ENCODE assay signal across 14 mouse cellular contexts in genomic region chr7:96765321-96765960, GRCm38 (mm10).
DNase-seq lines count a peak whose midpoint lies in the region; ATAC-seq lines count a peak whose summit lies in the region.
"Had no signal": no experiment of that assay in that cellular context is flagged by ENCODE, and none has a peak within 500 bp of the region (broad histone marks: within the 10 kb centered on the region; RNA-seq: fewer than 3 reads in every experiment).

No protein-coding gene starts in this region.

- WGBS in forebrain, embryonic 13.5 days = 50% methylated on average over 15 of the region's 15 CpGs
- WGBS in forebrain, embryonic 10.5 days = 84% methylated on average over 15 of the region's 15 CpGs
- 83% methylated on average over 15 of the region's 15 CpGs for WGBS in kidney, embryonic 15.5 days
- WGBS in limb, embryonic 10.5 days = 80% methylated on average over 15 of the region's 15 CpGs

- H3K4me1 ChIP-seq in forebrain, embryonic 13.5 days = peaks cover 33% of the 10 kb centered on the region
- H3K4me1 ChIP-seq in forebrain, embryonic 10.5 days = peaks cover 11% of the 10 kb centered on the region
- H3K4me1 ChIP-seq in kidney, embryonic 15.5 days = 0 out of 2 replicates have a peak, but pooled peaks cover 4% of the 10 kb centered on the region
- H3K4me1 ChIP-seq in limb, embryonic 10.5 days = peaks cover 25% of the 10 kb centered on the region

- DNase-seq in forebrain, embryonic 10.5 days (ENCODE audit: extremely low spot score, low spot score) = no peak
- peak; percentile 25 to 29 for DNase-seq in kidney, adult 8-10 months
- DNase-seq in adrenal gland, postnatal 25 days = peak; percentile 59
- no peak for DNase-seq in limb, embryonic 10.5 days (ENCODE audit: low spot score)
- DNase-seq in layer of hippocampus, postnatal 25 days (ENCODE audit: extremely low spot score in 1 of 2, low spot score in 1 of 2) = no peak
- DNase-seq: cerebellum, adult 11 months; gastrocnemius, postnatal 36 days; lung, postnatal 4 days; right cerebral cortex, adult 18-20 months had no signal

- no peak overlapping the region for H3K9ac ChIP-seq in forebrain, embryonic 13.5 days
- no peak overlapping the region for H3K9ac ChIP-seq in kidney, embryonic 15.5 days

- H3K27ac ChIP-seq in forebrain, embryonic 13.5 days = peak overlapping the region; percentile 44
- H3K27ac ChIP-seq in forebrain, embryonic 10.5 days = no peak overlapping the region
- no peak overlapping the region for H3K27ac ChIP-seq in kidney, embryonic 15.5 days
- H3K27ac ChIP-seq in limb, embryonic 10.5 days = peak overlapping the region; percentile 19; the same call in 1 of the 2 replicates
- H3K27ac ChIP-seq: kidney, postnatal 0 days had no signal

- H3K36me3 ChIP-seq in forebrain, embryonic 13.5 days (ENCODE audit: poor library complexity, severe bottlenecking) = peaks cover 28% of the 10 kb centered on the region
- peaks cover 52% of the 10 kb centered on the region for H3K36me3 ChIP-seq in forebrain, embryonic 10.5 days (replicated peaks)
- peaks cover 8% of the 10 kb centered on the region; the same call in 1 of the 2 replicates for H3K36me3 ChIP-seq in kidney, embryonic 15.5 days
- H3K36me3 ChIP-seq in limb, embryonic 10.5 days = peaks cover 60% of the 10 kb centered on the region

- ATAC-seq in forebrain, embryonic 13.5 days = peak; percentile 46
- ATAC-seq in kidney, embryonic 15.5 days (replicated peaks; ENCODE audit: low FRiP score) = no peak
- ATAC-seq in megakaryocyte-erythroid progenitor cell, adult 5-6 weeks (replicated peaks; ENCODE audit: low FRiP score, low TSS enrichment, poor library complexity, severe bottlenecking) = no peak

- H3K4me2 ChIP-seq in forebrain, embryonic 13.5 days = no peak overlapping the region
- no peak overlapping the region for H3K4me2 ChIP-seq in kidney, embryonic 15.5 days

- no peak overlapping the region for H3K4me3 ChIP-seq in forebrain, embryonic 13.5 days
- H3K4me3 ChIP-seq in forebrain, embryonic 10.5 days = no peak overlapping the region
- H3K4me3 ChIP-seq in kidney, embryonic 15.5 days (replicated peaks) = no peak overlapping the region
- no peak overlapping the region for H3K4me3 ChIP-seq in limb, embryonic 10.5 days
- H3K4me3 ChIP-seq: myocyte had no signal

- H3K9me3 ChIP-seq in forebrain, embryonic 13.5 days (replicated peaks) = peaks cover 4% of the 10 kb centered on the region; the same call in 1 of the 2 replicates
- peaks cover 10% of the 10 kb centered on the region for H3K9me3 ChIP-seq in forebrain, embryonic 10.5 days
- H3K9me3 ChIP-seq in kidney, embryonic 15.5 days (replicated peaks) = no peaks in the 10 kb centered on the region
- H3K9me3 ChIP-seq in limb, embryonic 10.5 days (replicated peaks) = no peaks in the 10 kb centered on the region

- no peaks in the 10 kb centered on the region for H3K27me3 ChIP-seq in forebrain, embryonic 13.5 days
- H3K27me3 ChIP-seq in forebrain, embryonic 10.5 days (ENCODE audit: poor library complexity, severe bottlenecking) = no peaks in the 10 kb centered on the region
- H3K27me3 ChIP-seq in kidney, embryonic 15.5 days = no peaks in the 10 kb centered on the region
- no peaks in the 10 kb centered on the region for H3K27me3 ChIP-seq in limb, embryonic 10.5 days (ENCODE audit: low read depth, poor library complexity, severe bottlenecking)

Comparison
In these comparisons a context has a peak if more than half of its experiments do, and no peak if none do; other contexts are left out.
1. H3K27ac ChIP-seq: peak in forebrain, embryonic 13.5 days (single experiment) and limb, embryonic 10.5 days (single experiment); none in forebrain, embryonic 10.5 days (single experiment) and kidney, embryonic 15.5 days (single experiment).
2. DNase-seq: peak in kidney, adult 8-10 months (2 of 2) and adrenal gland, postnatal 25 days (single experiment); none in forebrain, embryonic 10.5 days (single experiment), limb, embryonic 10.5 days (single experiment) and layer of hippocampus, postnatal 25 days (0 of 2).